Mouse (Mus musculus): ENCODE measurements around the gene Krtap31-1.
"Not testable (repeated sequence)": the region's sequence is repeated elsewhere in the genome, so short reads cannot be mapped to it uniquely, and the experiment has no call there.

GRCm38 (mm10) chr11:99878887-99879286 is 28.8 kb upstream of the Krtap31-1 start, which contains the start of gene Gm11567:
- not testable (repeated sequence) for TF ChIP-seq CTCF (IDR thresholded peaks at IDR 0.05; ENCODE audit: low read depth); EP300 (optimal IDR thresholded peaks at IDR 0.05)

Measured in stomach, postnatal 0 days (tissue).